Mouse (Mus musculus): ENCODE data around the gene Tmem121b. TPM values are rescaled to one million over a fixed set of nuclear protein-coding genes. Genes with fewer than 3 reads are reported as not detected.
A peak's percentile ranks its signal among the peaks of the same experiment; 100 is the strongest.

The Tmem121b gene
- total and polyA plus RNA-seq, 3 experiments: 0.18 TPM; not detected in 2

DNA sequence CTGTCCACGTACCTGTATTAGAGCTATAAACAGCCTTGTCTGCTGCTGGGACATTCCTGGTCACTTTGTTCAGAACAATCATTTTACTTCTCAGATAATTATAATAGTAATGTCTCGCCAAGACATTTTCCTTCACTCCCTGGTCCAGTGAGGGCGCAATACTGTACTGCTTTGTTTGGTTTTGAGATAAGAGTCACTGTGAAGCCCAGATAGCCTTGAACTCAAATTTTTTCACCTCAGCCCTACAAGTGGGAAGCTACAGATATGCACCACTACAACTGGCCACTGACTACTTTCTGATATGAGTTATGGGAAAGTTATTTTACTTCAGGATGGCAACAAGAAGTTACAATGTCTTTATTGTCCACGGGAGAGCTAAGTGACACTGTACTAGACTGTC lies 22.8 kb upstream of the Tmem121b start (continued):
- TF ChIP-seq MAFK (IDR thresholded peaks at IDR 0.05; ENCODE audit: borderline replicate concordance, low read depth, low read length) (peak; percentile 84), RAD21 (IDR thresholded peaks at IDR 0.05; ENCODE audit: low read depth, low read length) (no peak; the same call in 1 of the 2 replicates), TAL1 (IDR thresholded peaks at IDR 0.05; ENCODE audit: low read length) (peak; percentile 94)

DNA sequence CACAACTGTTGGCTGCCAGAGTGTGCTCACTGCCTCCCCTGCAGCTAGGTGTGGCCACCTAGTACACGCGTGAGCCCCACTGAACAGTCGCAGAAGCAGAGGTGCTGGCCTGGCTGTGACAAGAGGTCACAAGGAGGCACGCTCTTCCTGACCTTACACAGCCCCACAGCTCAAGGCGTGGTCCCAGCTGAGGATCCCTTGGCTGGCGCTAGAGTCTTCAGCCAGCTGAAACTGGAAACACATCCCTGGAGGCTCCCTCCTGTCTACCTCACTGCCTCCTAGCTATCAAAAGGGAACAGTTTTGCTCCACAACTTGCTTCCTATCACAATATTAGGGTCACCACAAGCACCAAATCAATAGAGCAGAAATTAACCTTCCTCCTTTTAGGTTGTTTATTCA lies 17.6 kb upstream of the Tmem121b start:
- no peak for DNase-seq (ENCODE audit: low read depth, low spot score)
- peaks cover 3 to 14% of the 10 kb centered on the region in 2 experiments for H3K4me1 ChIP-seq (ENCODE audit: control insufficient read depth in 1 of 2, insufficient read depth in 2 of 2, low read length in 2 of 2)
- TF ChIP-seq GABPA (IDR thresholded peaks at IDR 0.05; ENCODE audit: low read depth, low read length) (no peak), NRF1 (IDR thresholded peaks at IDR 0.05; ENCODE audit: insufficient read depth, low read depth, low read length, poor library complexity, severe bottlenecking) (no peak), TAL1 (IDR thresholded peaks at IDR 0.05; ENCODE audit: low read length) (no peak), RCOR1 (IDR thresholded peaks at IDR 0.05; ENCODE audit: low read depth, low read length) (no peak), SIN3A (IDR thresholded peaks at IDR 0.05; ENCODE audit: low read length) (no peak), POLR2AphosphoS5 (IDR thresholded peaks at IDR 0.05; ENCODE audit: borderline replicate concordance, low read depth, low read length) (no peak), ZKSCAN1 (IDR thresholded peaks at IDR 0.05; ENCODE audit: low read depth, low read length) (no peak), ZC3H11A (IDR thresholded peaks at IDR 0.05; ENCODE audit: low read depth, low read length) (no peak), MAZ (IDR thresholded peaks at IDR 0.05; ENCODE audit: low read depth, low read length) (no peak), TBP (IDR thresholded peaks at IDR 0.05; ENCODE audit: low read depth, low read length) (no peak), GATA1 (IDR thresholded peaks at IDR 0.05; ENCODE audit: low read depth, low read length) (no peak), MEF2A (IDR thresholded peaks at IDR 0.05; ENCODE audit: extremely low read depth, insufficient replicate concordance, low read depth, low read length, poor library complexity, severe bottlenecking) (no peak), CHD1 (IDR thresholded peaks at IDR 0.05; ENCODE audit: low read depth, low read length) (no peak), ELF1 (IDR thresholded peaks at IDR 0.05; ENCODE audit: low read depth, low read length) (no peak), MAX (IDR thresholded peaks at IDR 0.05; ENCODE audit: low read length) (no peak), NELFE (IDR thresholded peaks at IDR 0.05; ENCODE audit: low read depth, low read length) (no peak), TCF12 (IDR thresholded peaks at IDR 0.05; ENCODE audit: low read depth, low read length) (no peak), BHLHE40 (IDR thresholded peaks at IDR 0.05; ENCODE audit: borderline replicate concordance, low read depth, low read length) (no peak), USF2 (IDR thresholded peaks at IDR 0.05; ENCODE audit: borderline replicate concordance in 1 of 2, insufficient read depth in 1 of 2, low read depth in 1 of 2, low read length in 2 of 2) (no peak)
- no peaks in the 10 kb centered on the region for H3K9me3 ChIP-seq (replicated peaks; ENCODE audit: insufficient read depth, low read length)
- H3K27ac ChIP-seq (ENCODE audit: control insufficient read depth, low read depth, low read length): no peak overlapping the region
- H3K4me3 ChIP-seq (ENCODE audit: control insufficient read depth in 1 of 2, insufficient read depth in 1 of 2, low read depth in 2 of 2, low read length in 2 of 2): no peak overlapping the region
- H3K27me3 ChIP-seq (ENCODE audit: control insufficient read depth in 1 of 2, insufficient read depth in 2 of 2, low read length in 2 of 2): no peaks in the 10 kb centered on the region
- peaks cover 0 to 9% of the 10 kb centered on the region in 2 experiments; a peak in 2 of 4 replicates for H3K36me3 ChIP-seq (ENCODE audit: control insufficient read depth in 1 of 2, insufficient read depth in 2 of 2, low read length in 2 of 2)
- no peak overlapping the region for H3K9ac ChIP-seq (ENCODE audit: control insufficient read depth, low read depth, low read length, poor library complexity, severe bottlenecking)
- H3K79me2 ChIP-seq (ENCODE audit: control insufficient read depth, insufficient read depth, low read length, poor library complexity): no peaks in the 10 kb centered on the region
